Mouse (Mus musculus) myocyte (in vitro differentiated cells): ENCODE results near the gene Ints5.

Source experiments
- CEBPB ChIP-seq: IDR thresholded peaks from 2 replicates; pipeline ENCODE4 v1.6.1; 2011; ENCODE audit warnings: mild to moderate bottlenecking, moderate library complexity; ENCODE audit not compliant: poor library complexity, insufficient read depth, severe bottlenecking
- MAX ChIP-seq: IDR thresholded peaks from one replicate; pipeline ENCODE4 v1.6.1; 2011; ENCODE audit warnings: low read depth, mild to moderate bottlenecking, control low read depth
- POLR2A ChIP-seq: IDR thresholded peaks from one replicate; pipeline ENCODE4 v1.6.1; 2011; ENCODE audit warnings: low read depth, mild to moderate bottlenecking, control low read depth, moderate library complexity; ENCODE audit not compliant: insufficient read length
- USF1 ChIP-seq: IDR thresholded peaks from one replicate; pipeline ENCODE4 v1.6.1; 2011; ENCODE audit warnings: low read depth, mild to moderate bottlenecking, control low read depth, moderate library complexity

- no peak for TF ChIP-seq POLR2A
- no peak for TF ChIP-seq MAX
- TF ChIP-seq USF1, result no peak
- TF ChIP-seq CEBPB, result no peak
Observed at GRCm38 (mm10) chr19:8844371-8845129, 48.3 kb upstream of the Ints5 start.
